Mouse (Mus musculus) cortical plate, adult 2 months (tissue): ENCODE data around the gene Armc3.

Source experiments
- CTCF ChIP-seq: fragments of 200-500 bp; IDR thresholded peaks from 2 replicates; pipeline ENCODE4 v1.5.1; 2011; ENCODE audit warnings: mild to moderate bottlenecking, control low read depth, low read length; ENCODE audit not compliant: insufficient read depth; ENCODE audit errors: extremely low read depth
- POLR2A ChIP-seq: fragments of 200-500 bp; IDR thresholded peaks from 2 replicates; pipeline ENCODE4 v1.6.1; 2011; ENCODE audit warnings: mild to moderate bottlenecking, low read length, control low read depth; ENCODE audit not compliant: insufficient read depth; ENCODE audit errors: extremely low read depth

DNA sequence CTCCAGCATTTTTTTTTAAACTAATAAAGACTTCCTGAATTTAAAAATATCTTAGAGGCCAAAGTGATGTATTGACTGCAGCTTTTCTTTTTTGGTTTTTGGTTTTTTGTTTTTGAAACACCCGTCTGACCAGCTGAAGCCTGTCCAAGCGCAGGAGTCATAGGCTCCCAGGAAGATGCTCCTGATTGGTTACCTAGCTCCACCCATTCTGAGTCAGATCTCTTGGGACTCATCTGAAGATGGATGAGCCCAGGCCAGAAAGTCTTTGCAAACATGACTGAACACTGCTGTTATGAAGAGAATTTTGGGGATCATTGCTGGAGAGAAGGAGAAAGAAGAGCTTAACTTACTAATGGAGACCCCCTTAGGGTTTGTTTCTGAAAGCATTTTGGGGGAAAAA lies 68.3 kb downstream of the Armc3 start:
- TF ChIP-seq POLR2A (no peak), CTCF (no peak)
